Mouse (Mus musculus) thymus, adult 2 months (tissue): ENCODE measurements around the gene Ppfia3.

Experiments used
- CTCF ChIP-seq: fragments of 200-500 bp; IDR thresholded peaks from 2 replicates; pipeline ENCODE4 v1.5.1; 2012; ENCODE audit warnings: mild to moderate bottlenecking, control low read depth, low read length, moderate library complexity, borderline replicate concordance; ENCODE audit not compliant: control insufficient read depth, poor library complexity, insufficient read depth; ENCODE audit errors: extremely low read depth
- POLR2A ChIP-seq: fragments of 200-500 bp; IDR thresholded peaks from 2 replicates; pipeline ENCODE4 v1.6.1; 2012; ENCODE audit warnings: mild to moderate bottlenecking, low read length, control low read depth, moderate library complexity; ENCODE audit not compliant: control insufficient read depth, poor library complexity, insufficient read depth; ENCODE audit errors: extremely low read depth

DNA sequence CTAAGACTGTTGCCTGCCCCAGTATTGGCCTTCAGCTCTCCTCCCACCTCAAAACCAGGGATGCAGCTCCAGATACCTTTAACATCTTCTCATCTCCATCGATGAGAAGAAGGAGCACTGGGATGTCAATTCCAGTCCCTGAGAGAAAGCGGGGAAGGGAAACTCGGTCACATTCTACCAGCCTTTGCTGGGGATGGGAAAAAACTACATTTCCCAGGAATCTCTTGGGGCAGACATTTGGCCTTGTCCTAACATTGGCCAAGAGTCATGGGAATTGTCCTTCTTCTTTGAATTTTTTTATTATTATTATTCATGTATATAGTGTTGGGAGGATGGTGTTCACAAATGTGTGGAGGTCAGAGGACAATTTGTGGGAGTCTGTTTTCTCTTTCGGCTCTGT is 44.6 kb downstream of the Ppfia3 start:
- TF ChIP-seq CTCF (no peak), POLR2A (no peak)
